Mouse (Mus musculus): ENCODE results near the gene Hivep3.

GRCm38 (mm10) chr4:119836181-119836580 lies 102.6 kb downstream of the Hivep3 start:
- TF ChIP-seq CTCF (IDR thresholded peaks at IDR 0.05; ENCODE audit: control insufficient read depth, insufficient read depth, insufficient replicate concordance, low read depth, low read length) (no peak), POLR2A (IDR thresholded peaks at IDR 0.05; ENCODE audit: control insufficient read depth, low read depth, low read length) (no peak)
